Mouse (Mus musculus): ENCODE results near the gene Spaca7. TPM values are rescaled to one million over a fixed set of nuclear protein-coding genes. Genes with fewer than 3 reads are reported as not detected.
A peak's percentile ranks its signal among the peaks of the same experiment; 100 is the strongest.
"Not testable (repeated sequence)": the region's sequence is repeated elsewhere in the genome, so short reads cannot be mapped to it uniquely, and the experiment has no call there.

The Spaca7 gene
- polyA plus RNA-seq, 1 experiment from 2014 or later = not detected

GRCm38 (mm10) chr8:12579339-12579999, 6.6 kb downstream of the Spaca7 start:
- H3K36me3 ChIP-seq (ENCODE audit: control insufficient read depth, insufficient read depth, low read length); ATAC-seq (ENCODE audit: low read depth); H3K4me3 ChIP-seq (ENCODE audit: low read length); H3K27me3 ChIP-seq (ENCODE audit: control insufficient read depth, insufficient read depth, low read depth, low read length); H3K4me1 ChIP-seq (replicated peaks; ENCODE audit: control insufficient read depth, insufficient read depth, low read length); H3K9ac ChIP-seq (ENCODE audit: low read length); H3K4me2 ChIP-seq (ENCODE audit: low read depth, low read length); H3K9me3 ChIP-seq (ENCODE audit: control insufficient read depth, low read length); H3K27ac ChIP-seq (ENCODE audit: low read length): not testable (repeated sequence)
- 74% methylated on average over 19 of the region's 19 CpGs for whole genome bisulfite sequencing

GRCm38 (mm10) chr8:12583785-12584184, 11.0 kb downstream of the Spaca7 start:
- Histone ChIP-seq H3K9ac (ENCODE audit: low read length) (no peak overlapping the region), H3K4me1 (replicated peaks; ENCODE audit: control insufficient read depth, insufficient read depth, low read length) (no peaks in the 10 kb centered on the region), H3K27me3 (ENCODE audit: control insufficient read depth, insufficient read depth, low read depth, low read length) (no peaks in the 10 kb centered on the region), H3K36me3 (ENCODE audit: control insufficient read depth, insufficient read depth, low read length) (no peaks in the 10 kb centered on the region), H3K27ac (ENCODE audit: low read length) (no peak overlapping the region), H3K4me3 (ENCODE audit: low read length) (no peak overlapping the region), H3K4me2 (ENCODE audit: low read depth, low read length) (no peak overlapping the region), H3K9me3 (ENCODE audit: control insufficient read depth, low read length) (no peaks in the 10 kb centered on the region)
- 76% methylated on average over 5 of the region's 5 CpGs for WGBS
- no peak for ATAC-seq (ENCODE audit: low read depth)

- H3K9me3 ChIP-seq (ENCODE audit: control insufficient read depth, low read length) = no peaks in the 10 kb centered on the region
- WGBS = 19% methylated on average over 6 of the region's 6 CpGs
- no peak overlapping the region for H3K4me2 ChIP-seq (ENCODE audit: low read depth, low read length)
- peak; percentile 46; the same call in 1 of the 2 replicates for ATAC-seq (ENCODE audit: low read depth)
- H3K36me3 ChIP-seq (ENCODE audit: control insufficient read depth, insufficient read depth, low read length) = no peaks in the 10 kb centered on the region
- no peaks in the 10 kb centered on the region for H3K27me3 ChIP-seq (ENCODE audit: control insufficient read depth, insufficient read depth, low read depth, low read length)
- H3K9ac ChIP-seq (ENCODE audit: low read length) = no peak overlapping the region
- no peak overlapping the region for H3K27ac ChIP-seq (ENCODE audit: low read length)
- no peak overlapping the region for H3K4me3 ChIP-seq (ENCODE audit: low read length)
- H3K4me1 ChIP-seq (replicated peaks; ENCODE audit: control insufficient read depth, insufficient read depth, low read length) = peaks cover 5% of the 10 kb centered on the region; the same call in 1 of the 2 replicates
Measured at GRCm38 (mm10) chr8:12607223-12607622, 34.4 kb downstream of the Spaca7 start.

- no peaks in the 10 kb centered on the region for H3K9me3 ChIP-seq (ENCODE audit: control insufficient read depth, low read length)
- H3K4me3 ChIP-seq (ENCODE audit: low read length) = no peak overlapping the region
- H3K36me3 ChIP-seq (ENCODE audit: control insufficient read depth, insufficient read depth, low read length) = no peaks in the 10 kb centered on the region
- H3K27ac ChIP-seq (ENCODE audit: low read length) = no peak overlapping the region
- WGBS = 65% methylated on average over 10 of the region's 10 CpGs
- H3K9ac ChIP-seq (ENCODE audit: low read length) = no peak overlapping the region
- ATAC-seq (ENCODE audit: low read depth) = no peak
- H3K4me2 ChIP-seq (ENCODE audit: low read depth, low read length) = no peak overlapping the region
- no peaks in the 10 kb centered on the region for H3K27me3 ChIP-seq (ENCODE audit: control insufficient read depth, insufficient read depth, low read depth, low read length)
- H3K4me1 ChIP-seq (replicated peaks; ENCODE audit: control insufficient read depth, insufficient read depth, low read length) = peaks cover 5% of the 10 kb centered on the region; the same call in 1 of the 2 replicates
Measured at GRCm38 (mm10) chr8:12608810-12609209, 36.0 kb downstream of the Spaca7 start.

- 48% methylated on average over 12 of the region's 12 CpGs for WGBS
- ATAC-seq (ENCODE audit: low read depth) = peak; percentile 41; the same call in 1 of the 2 replicates
- no peak overlapping the region for H3K9ac ChIP-seq (ENCODE audit: low read length)
- H3K4me2 ChIP-seq (ENCODE audit: low read depth, low read length) = no peak overlapping the region
- H3K27ac ChIP-seq (ENCODE audit: low read length) = peak overlapping the region; percentile 29
- no peak overlapping the region for H3K4me3 ChIP-seq (ENCODE audit: low read length)
- no peaks in the 10 kb centered on the region for H3K27me3 ChIP-seq (ENCODE audit: control insufficient read depth, insufficient read depth, low read depth, low read length)
- peaks cover 5% of the 10 kb centered on the region; the same call in 1 of the 2 replicates for H3K4me1 ChIP-seq (replicated peaks; ENCODE audit: control insufficient read depth, insufficient read depth, low read length)
- H3K36me3 ChIP-seq (ENCODE audit: control insufficient read depth, insufficient read depth, low read length) = no peaks in the 10 kb centered on the region
- H3K9me3 ChIP-seq (ENCODE audit: control insufficient read depth, low read length) = no peaks in the 10 kb centered on the region
Measured at GRCm38 (mm10) chr8:12609752-12610449, 37.1 kb downstream of the Spaca7 start.

- Histone ChIP-seq H3K4me1 (replicated peaks; ENCODE audit: control insufficient read depth, insufficient read depth, low read length) (peaks cover 5% of the 10 kb centered on the region; the same call in 1 of the 2 replicates), H3K36me3 (ENCODE audit: control insufficient read depth, insufficient read depth, low read length) (peaks cover 4% of the 10 kb centered on the region), H3K9me3 (ENCODE audit: control insufficient read depth, low read length) (no peaks in the 10 kb centered on the region), H3K4me3 (ENCODE audit: low read length) (no peak overlapping the region), H3K4me2 (ENCODE audit: low read depth, low read length) (no peak overlapping the region), H3K9ac (ENCODE audit: low read length) (no peak overlapping the region), H3K27me3 (ENCODE audit: control insufficient read depth, insufficient read depth, low read depth, low read length) (no peaks in the 10 kb centered on the region), H3K27ac (ENCODE audit: low read length) (no peak overlapping the region)
- WGBS = 76% methylated on average over 7 of the region's 7 CpGs
- no peak for ATAC-seq (ENCODE audit: low read depth)
Measured at GRCm38 (mm10) chr8:12613201-12613600, 40.4 kb downstream of the Spaca7 start.

- not testable (repeated sequence) for H3K4me3 ChIP-seq (ENCODE audit: low read length); H3K9ac ChIP-seq (ENCODE audit: low read length); ATAC-seq (ENCODE audit: low read depth); H3K4me2 ChIP-seq (ENCODE audit: low read depth, low read length); H3K9me3 ChIP-seq (ENCODE audit: control insufficient read depth, low read length); H3K4me1 ChIP-seq (replicated peaks; ENCODE audit: control insufficient read depth, insufficient read depth, low read length); H3K27ac ChIP-seq (ENCODE audit: low read length); H3K27me3 ChIP-seq (ENCODE audit: control insufficient read depth, insufficient read depth, low read depth, low read length)
- 68% methylated on average over 3 of the region's 3 CpGs for WGBS
- H3K36me3 ChIP-seq (ENCODE audit: control insufficient read depth, insufficient read depth, low read length) = peaks cover 20% of the 10 kb centered on the region
Measured at GRCm38 (mm10) chr8:12617369-12617768, 44.5 kb downstream of the Spaca7 start.

- H3K9ac ChIP-seq (ENCODE audit: low read length) = no peak overlapping the region
- H3K4me2 ChIP-seq (ENCODE audit: low read depth, low read length) = no peak overlapping the region
- H3K36me3 ChIP-seq (ENCODE audit: control insufficient read depth, insufficient read depth, low read length) = peaks cover 45% of the 10 kb centered on the region
- no peaks in the 10 kb centered on the region for H3K27me3 ChIP-seq (ENCODE audit: control insufficient read depth, insufficient read depth, low read depth, low read length)
- 91% methylated on average over 18 of the region's 18 CpGs for WGBS
- no peak overlapping the region for H3K27ac ChIP-seq (ENCODE audit: low read length)
- no peak for ATAC-seq (ENCODE audit: low read depth)
- no peaks in the 10 kb centered on the region for H3K4me1 ChIP-seq (replicated peaks; ENCODE audit: control insufficient read depth, insufficient read depth, low read length)
- no peak overlapping the region for H3K4me3 ChIP-seq (ENCODE audit: low read length)
- H3K9me3 ChIP-seq (ENCODE audit: control insufficient read depth, low read length) = no peaks in the 10 kb centered on the region
Measured at GRCm38 (mm10) chr8:12621550-12622222, 48.9 kb downstream of the Spaca7 start.

- ATAC-seq (ENCODE audit: low read depth) = no peak
- Histone ChIP-seq H3K9me3 (ENCODE audit: control insufficient read depth, low read length) (no peaks in the 10 kb centered on the region), H3K27ac (ENCODE audit: low read length) (no peak overlapping the region), H3K4me3 (ENCODE audit: low read length) (no peak overlapping the region), H3K27me3 (ENCODE audit: control insufficient read depth, insufficient read depth, low read depth, low read length) (no peaks in the 10 kb centered on the region), H3K36me3 (ENCODE audit: control insufficient read depth, insufficient read depth, low read length) (peaks cover 49% of the 10 kb centered on the region), H3K4me1 (replicated peaks; ENCODE audit: control insufficient read depth, insufficient read depth, low read length) (no peaks in the 10 kb centered on the region), H3K4me2 (ENCODE audit: low read depth, low read length) (no peak overlapping the region), H3K9ac (ENCODE audit: low read length) (no peak overlapping the region)
- 84% methylated on average over 5 of the region's 5 CpGs for WGBS
Measured at GRCm38 (mm10) chr8:12625890-12626289, 53.1 kb downstream of the Spaca7 start.

All from lung, embryonic 16.5 days (tissue).